Comparison of ENCODE assay signal across 15 mouse cellular contexts in genomic region chr16:92452609-92453008, GRCm38 (mm10). TPM values are rescaled to one million over a fixed set of nuclear protein-coding genes. Genes with fewer than 3 reads are reported as not detected.
DNase-seq lines count a peak whose midpoint lies in the region; ATAC-seq and TF ChIP-seq lines count a peak whose summit lies in the region.
"Had no signal": no experiment of that assay in that cellular context is flagged by ENCODE, and none has a peak within 500 bp of the region (broad histone marks: within the 10 kb centered on the region; RNA-seq: fewer than 3 reads in every experiment).

No protein-coding gene starts in this region.

- H3K9ac ChIP-seq in heart, adult 2 months (ENCODE audit: low read depth, low read length), result no peak overlapping the region
- no peak overlapping the region for H3K9ac ChIP-seq in heart, embryonic 11.5 days (ENCODE audit: low read depth, low read length)
- no peak overlapping the region for H3K9ac ChIP-seq in lung, postnatal 0 days (replicated peaks; ENCODE audit: low read depth)
- no peak overlapping the region for H3K9ac ChIP-seq in hindbrain, embryonic 12.5 days

- H3K4me1 ChIP-seq in heart, adult 2 months (ENCODE audit: control insufficient read depth, insufficient read depth, low read length), result peaks cover 2% of the 10 kb centered on the region; the same call in 1 of the 2 replicates
- H3K4me1 ChIP-seq in heart, embryonic 11.5 days (ENCODE audit: control insufficient read depth, insufficient read depth, low read length), result peaks cover 13% of the 10 kb centered on the region
- peaks cover 3% of the 10 kb centered on the region; the same call in 1 of the 2 replicates for H3K4me1 ChIP-seq in lung, postnatal 0 days (ENCODE audit: insufficient read depth, low read depth, low read length)
- H3K4me1 ChIP-seq in hindbrain, embryonic 12.5 days, result peaks cover 11% of the 10 kb centered on the region; the same call in 1 of the 2 replicates

- DNase-seq in heart, adult 2 months, result no peak
- DNase-seq in lung, postnatal 0 days (ENCODE audit: low spot score), result no peak
- no peak for DNase-seq in lung, postnatal 10 days
- DNase-seq in WW6 (ENCODE audit: low read depth, low spot score), result peak; percentile 59
- peak; percentile 20 for DNase-seq in mesoderm, embryonic 11.5 days (ENCODE audit: low read depth, low spot score)
- DNase-seq in kidney, postnatal 25 days, result no peak
- DNase-seq: adrenal gland, adult 8-10 months; cerebellum, adult 18-20 months; gastrocnemius, postnatal 14 days; layer of hippocampus, postnatal 36 days; lung, adult 18-20 months; right cerebral cortex, adult 18-20 months had no signal

- H3K27ac ChIP-seq in heart, adult 2 months, result no peak overlapping the region
- H3K27ac ChIP-seq in heart, embryonic 11.5 days (ENCODE audit: low read depth, low read length), result no peak overlapping the region
- H3K27ac ChIP-seq in lung, postnatal 0 days (ENCODE audit: low read length), result no peak overlapping the region
- no peak overlapping the region for H3K27ac ChIP-seq in hindbrain, embryonic 12.5 days

- 69% methylated on average over 8 of the region's 8 CpGs for WGBS in heart, adult 2 months
- 62% methylated on average over 8 of the region's 8 CpGs for WGBS in heart, embryonic 11.5 days (ENCODE audit: insufficient replicate concordance)
- WGBS in lung, postnatal 0 days, result 66% methylated on average over 8 of the region's 8 CpGs
- WGBS in hindbrain, embryonic 12.5 days, result 64% methylated on average over 8 of the region's 8 CpGs

- peak; percentile 54 for TF ChIP-seq CTCF in heart, adult 2 months (IDR thresholded peaks at IDR 0.05)
- TF ChIP-seq CTCF in lung, postnatal 0 days (IDR thresholded peaks at IDR 0.05), result peak; percentile 58

- H3K27me3 ChIP-seq in heart, adult 2 months (ENCODE audit: control insufficient read depth, insufficient read depth, low read length), result no peaks in the 10 kb centered on the region
- H3K27me3 ChIP-seq in heart, embryonic 11.5 days (ENCODE audit: control insufficient read depth, insufficient read depth, low read length), result peaks cover 6% of the 10 kb centered on the region; the same call in 1 of the 2 replicates
- no peaks in the 10 kb centered on the region for H3K27me3 ChIP-seq in lung, postnatal 0 days (replicated peaks; ENCODE audit: insufficient read depth, low read length)
- H3K27me3 ChIP-seq in hindbrain, embryonic 12.5 days, result no peaks in the 10 kb centered on the region

- no peak overlapping the region for H3K4me2 ChIP-seq in heart, embryonic 11.5 days
- H3K4me2 ChIP-seq in lung, postnatal 0 days (replicated peaks; ENCODE audit: low read depth, low read length), result no peak overlapping the region
- no peak overlapping the region for H3K4me2 ChIP-seq in hindbrain, embryonic 12.5 days (replicated peaks)

- intact Hi-C loops in heart, adult 2 months (cut with DNase I), result no loop called here

- H3K79me2 ChIP-seq in heart, adult 2 months (replicated peaks; ENCODE audit: control insufficient read depth, insufficient read depth, low read length), result peaks cover 1% of the 10 kb centered on the region

- no peaks in the 10 kb centered on the region for H3K9me3 ChIP-seq in heart, embryonic 11.5 days (replicated peaks; ENCODE audit: control insufficient read depth, low read length)
- H3K9me3 ChIP-seq in lung, postnatal 0 days (ENCODE audit: low read length), result no peaks in the 10 kb centered on the region
- no peaks in the 10 kb centered on the region for H3K9me3 ChIP-seq in hindbrain, embryonic 12.5 days (replicated peaks)

- ATAC-seq in heart, embryonic 11.5 days (replicated peaks; ENCODE audit: insufficient number of reproducible peaks, low FRiP score, low TSS enrichment), result no peak
- no peak for ATAC-seq in lung, postnatal 0 days
- no peak; the same call in 1 of the 2 replicates for ATAC-seq in hindbrain, embryonic 12.5 days (ENCODE audit: low FRiP score)
- ATAC-seq: CD4-positive, CD25-positive, alpha-beta regulatory T cell, adult 4 months had no signal

- TF ChIP-seq POLR2A in heart, adult 2 months (IDR thresholded peaks at IDR 0.05; ENCODE audit: insufficient read depth, low read depth, low read length), result no peak

- H3K36me3 ChIP-seq in heart, adult 2 months (ENCODE audit: control insufficient read depth, insufficient read depth, low read length), result no peaks in the 10 kb centered on the region
- H3K36me3 ChIP-seq in heart, embryonic 11.5 days (ENCODE audit: control insufficient read depth, insufficient read depth, low read length), result no peaks in the 10 kb centered on the region
- no peaks in the 10 kb centered on the region for H3K36me3 ChIP-seq in lung, postnatal 0 days (ENCODE audit: insufficient read depth, low read length)
- H3K36me3 ChIP-seq in hindbrain, embryonic 12.5 days, result peaks cover 11% of the 10 kb centered on the region; the same call in 1 of the 2 replicates

- TF ChIP-seq EP300 in heart, adult 2 months (IDR thresholded peaks at IDR 0.05; ENCODE audit: insufficient read depth, low read depth, low read length), result no peak
- no peak for TF ChIP-seq EP300 in lung, postnatal 0 days (IDR thresholded peaks at IDR 0.05)

- no peak overlapping the region for H3K4me3 ChIP-seq in heart, adult 2 months
- H3K4me3 ChIP-seq in heart, embryonic 11.5 days (ENCODE audit: low read depth, low read length), result no peak overlapping the region
- H3K4me3 ChIP-seq in lung, postnatal 0 days (ENCODE audit: low read depth, low read length), result no peak overlapping the region
- no peak overlapping the region for H3K4me3 ChIP-seq in hindbrain, embryonic 12.5 days

RNA-seq across cellular contexts. Expression of gene Rcan1, which starts 18.1 kb away (rescaled TPM):
- 100 to 1,000 TPM in 1 of 2 experiments, 10 to 100 TPM in 1; 63.0 to 112 TPM for total RNA-seq in heart, adult 2 months (2021)
- polyA plus RNA-seq in heart, adult 2 months (2012; rRNA removed), result 40.7 and 61.8 TPM in 2 replicates
- 103 and 150 TPM in 2 replicates for polyA plus RNA-seq in heart, embryonic 11.5 days (2014; fragmentation: Nextera tagmentation; extraction: Ambion mirVana)
- 54.7 and 56.1 TPM in 2 replicates for polyA plus RNA-seq in lung, postnatal 0 days (2015; fragmentation: Nextera tagmentation; extraction: Ambion mirVana)
- polyA plus RNA-seq in hindbrain, embryonic 12.5 days (2016; fragmentation: Nextera tagmentation; extraction: Ambion mirVana), result 44.5 and 47.2 TPM in 2 replicates

RNA-seq across cellular contexts. Expression of gene Clic6, which starts 32.9 kb away (rescaled TPM):
- total RNA-seq in heart, adult 2 months (2021), result under 1 TPM; 0.07 to 0.18 TPM
- 0.09 and 0.92 TPM in 2 replicates for polyA plus RNA-seq in heart, adult 2 months (2012; rRNA removed)
- polyA plus RNA-seq in heart, embryonic 11.5 days (2014; fragmentation: Nextera tagmentation; extraction: Ambion mirVana), result 0.54 and 0.59 TPM in 2 replicates
- 14.5 and 16.4 TPM in 2 replicates for polyA plus RNA-seq in lung, postnatal 0 days (2015; fragmentation: Nextera tagmentation; extraction: Ambion mirVana)
- polyA plus RNA-seq in hindbrain, embryonic 12.5 days (2016; fragmentation: Nextera tagmentation; extraction: Ambion mirVana), result 13.2 and 15.3 TPM in 2 replicates
- polyA plus RNA-seq: CD4-positive, CD25-positive, alpha-beta regulatory T cell, adult 4 months had no signal

Comparison
In these comparisons a context has a peak if more than half of its experiments do, and no peak if none do; other contexts are left out.
1. DNase-seq: peak in WW6 (single experiment) and mesoderm, embryonic 11.5 days (single experiment); none in heart, adult 2 months (0 of 2), lung, postnatal 0 days (single experiment), lung, postnatal 10 days (single experiment) and kidney, postnatal 25 days (0 of 2).